Mouse (Mus musculus) telencephalon, adult 2 months (tissue): ENCODE measurements around the gene Adnp.

Experiments used
- DNase-seq: peaks from one replicate; pipeline ENCODE4 v3.0.0-alpha.2; 2011; ENCODE audit warnings: low read depth, low spot score

Adnp gene

GRCm38 (mm10) chr2:168206725-168207644 is at the start of gene Adnp:
Gene Adnp (minus strand): TSS chr2:168207112.
- DNase-seq, result peak; percentile 92

DNA sequence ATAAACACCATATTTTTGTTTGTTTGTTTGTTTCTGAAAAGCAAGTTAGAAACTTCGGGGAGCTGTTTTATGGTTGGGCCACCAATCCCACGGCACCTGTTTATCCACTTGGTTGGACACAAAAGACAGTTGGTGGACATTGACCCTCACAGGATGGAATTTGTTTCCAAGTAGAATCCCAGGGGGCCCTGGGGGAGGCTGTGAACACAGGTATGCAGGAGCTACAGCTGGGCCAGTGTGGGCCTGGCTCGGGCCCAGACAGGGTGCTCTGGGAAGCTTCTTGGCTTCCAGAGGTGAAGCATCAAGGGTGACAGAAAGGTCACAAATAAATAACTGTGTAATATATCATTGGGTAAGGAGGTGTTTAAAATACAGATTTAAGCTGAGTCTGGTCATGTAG is 49.6 kb upstream of the Adnp start:
- no peak for DNase-seq

- DNase-seq, result peak; percentile 51
These were observed 46.9 kb upstream of the Adnp start for GRCm38 (mm10) chr2:168253822-168254221.

GRCm38 (mm10) chr2:168252639-168253292 is 45.9 kb upstream of the Adnp start:
- DNase-seq, result no peak

DNA sequence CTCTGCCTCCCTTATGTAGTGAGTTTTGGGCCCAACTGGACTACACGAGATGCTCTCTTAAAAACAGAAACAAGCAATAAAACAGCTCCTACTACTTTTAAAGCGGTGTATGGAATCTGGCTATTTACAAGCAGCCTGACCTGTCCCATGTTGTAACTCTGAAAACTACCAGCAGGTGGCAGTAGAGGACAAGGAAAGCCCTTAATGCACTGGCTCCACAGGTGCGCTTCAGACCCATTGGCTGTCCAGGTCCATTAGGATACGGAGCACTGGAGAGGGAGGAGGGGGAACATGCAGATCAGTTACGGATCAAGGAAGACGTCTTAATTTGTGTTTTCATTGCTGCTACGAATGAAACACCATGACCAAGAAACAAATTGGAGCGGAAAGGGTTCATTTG is 43.4 kb upstream of the Adnp start:
- DNase-seq, result peak; percentile 58

- DNase-seq, result no peak
These were observed 41.9 kb upstream of the Adnp start for GRCm38 (mm10) chr2:168248856-168249245.

DNA sequence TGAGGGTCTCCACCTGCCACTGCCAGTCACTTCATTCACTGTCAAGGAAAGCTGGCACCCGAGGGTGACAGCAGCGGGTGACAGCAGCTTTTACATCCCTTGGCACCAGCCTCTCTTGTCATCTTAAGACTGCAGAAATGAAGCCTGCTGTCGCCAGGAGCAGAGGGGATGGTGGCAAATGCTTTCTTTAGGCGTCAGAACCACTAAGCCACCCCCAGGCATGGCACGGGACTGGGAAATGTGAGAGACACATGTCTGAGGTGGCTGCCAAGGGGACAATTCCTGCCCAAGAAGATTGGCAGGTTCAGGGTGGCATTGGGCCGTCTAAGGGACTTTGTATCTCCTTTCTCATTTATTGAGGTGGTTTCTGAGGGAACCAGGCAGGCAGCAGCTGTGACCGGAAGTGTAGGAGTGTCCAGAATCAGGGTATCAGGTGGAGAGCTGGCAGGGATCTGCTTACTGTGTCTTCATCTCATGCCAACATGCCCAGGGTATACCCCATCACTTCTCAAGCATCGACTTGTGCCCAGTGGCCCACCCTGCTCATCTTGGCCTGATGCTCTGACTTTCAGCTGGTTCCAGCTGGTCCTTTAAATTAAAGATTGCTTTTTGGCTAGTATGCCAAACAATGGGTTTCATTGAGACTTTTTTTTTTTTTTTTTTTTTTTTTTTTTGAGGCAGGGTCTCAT is 41.4 kb upstream of the Adnp start:
- DNase-seq, result no peak

DNA sequence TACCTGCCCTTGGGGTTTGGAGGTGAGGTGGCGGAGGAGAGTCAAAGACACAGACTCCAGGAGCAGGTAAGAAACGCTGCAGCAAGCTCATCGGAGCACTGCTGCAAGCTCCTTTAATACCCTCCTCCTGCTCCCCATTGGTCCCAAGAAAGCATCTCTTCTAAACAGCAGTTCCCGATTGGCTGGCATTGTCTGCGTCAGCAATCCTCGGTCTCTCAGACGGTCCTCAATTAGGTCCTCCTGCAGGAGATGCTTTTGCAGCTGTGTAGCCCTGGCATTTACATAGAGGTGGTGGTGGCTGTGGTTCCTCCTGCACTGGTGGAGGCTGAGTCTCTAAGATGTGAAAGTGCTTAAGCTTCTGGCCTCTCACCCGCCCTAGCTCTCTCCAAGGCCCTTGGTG is 38.7 kb upstream of the Adnp start:
- DNase-seq, result no peak

DNA sequence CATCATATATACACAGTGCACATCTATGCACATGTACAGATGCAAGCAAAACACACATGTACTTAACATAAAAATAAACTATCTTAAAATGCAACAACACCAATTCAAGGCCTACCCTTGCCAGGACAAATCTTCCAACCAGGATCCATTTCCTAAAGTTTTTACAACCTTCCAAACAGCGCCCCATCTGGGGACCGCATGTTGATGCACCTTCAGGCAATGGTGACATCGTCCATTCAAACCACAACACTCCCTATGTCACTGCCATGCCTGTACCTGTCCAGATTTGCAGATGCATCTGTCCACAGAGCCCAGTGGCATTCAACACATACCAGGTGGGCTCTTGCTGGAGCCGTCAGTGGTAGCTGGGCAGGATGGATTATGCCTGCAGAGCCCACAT is 36.4 kb upstream of the Adnp start:
- no peak for DNase-seq

DNA sequence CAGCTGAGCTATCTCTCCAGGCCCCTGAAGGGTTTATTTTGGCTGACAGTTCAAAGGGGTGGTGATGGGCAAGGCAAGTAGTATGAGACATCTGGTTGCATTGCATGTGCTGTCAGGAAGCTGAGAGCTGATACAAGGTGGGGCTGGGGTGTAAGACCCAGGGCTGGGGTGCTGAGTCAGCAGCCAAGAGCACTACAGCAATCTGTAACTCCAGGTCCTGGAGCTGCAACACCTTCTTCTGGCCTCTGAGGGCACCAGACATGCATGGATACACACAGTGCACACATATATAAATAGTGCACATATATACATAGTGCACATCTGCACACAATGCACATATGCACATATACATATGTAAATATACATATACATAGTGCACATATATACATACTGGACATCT is 35.9 kb upstream of the Adnp start:
- DNase-seq, result no peak

DNA sequence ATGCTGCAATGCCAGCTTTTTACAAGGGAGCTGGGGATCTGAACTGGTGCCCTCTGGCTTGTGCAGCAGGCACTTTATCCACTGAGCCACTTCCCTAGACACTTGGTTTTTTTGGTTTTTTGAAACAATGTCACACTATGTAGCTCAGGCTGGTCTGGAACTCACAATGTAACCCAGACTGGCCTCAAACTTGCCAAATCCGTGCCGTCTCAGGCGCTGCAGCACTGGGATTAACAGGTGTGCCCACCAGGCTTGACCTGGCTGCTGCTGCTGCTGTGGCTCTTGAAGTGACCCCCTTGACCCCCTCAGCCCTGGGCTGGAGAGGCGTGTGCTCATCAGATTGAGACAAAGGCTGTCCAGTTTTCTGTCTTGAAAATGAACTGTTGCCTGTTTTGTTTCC is 31.4 kb upstream of the Adnp start:
- DNase-seq, result no peak

GRCm38 (mm10) chr2:168233286-168233685 is 26.4 kb upstream of the Adnp start:
- no peak for DNase-seq

- no peak for DNase-seq
These were observed 24.5 kb upstream of the Adnp start for GRCm38 (mm10) chr2:168231471-168231829.

DNA sequence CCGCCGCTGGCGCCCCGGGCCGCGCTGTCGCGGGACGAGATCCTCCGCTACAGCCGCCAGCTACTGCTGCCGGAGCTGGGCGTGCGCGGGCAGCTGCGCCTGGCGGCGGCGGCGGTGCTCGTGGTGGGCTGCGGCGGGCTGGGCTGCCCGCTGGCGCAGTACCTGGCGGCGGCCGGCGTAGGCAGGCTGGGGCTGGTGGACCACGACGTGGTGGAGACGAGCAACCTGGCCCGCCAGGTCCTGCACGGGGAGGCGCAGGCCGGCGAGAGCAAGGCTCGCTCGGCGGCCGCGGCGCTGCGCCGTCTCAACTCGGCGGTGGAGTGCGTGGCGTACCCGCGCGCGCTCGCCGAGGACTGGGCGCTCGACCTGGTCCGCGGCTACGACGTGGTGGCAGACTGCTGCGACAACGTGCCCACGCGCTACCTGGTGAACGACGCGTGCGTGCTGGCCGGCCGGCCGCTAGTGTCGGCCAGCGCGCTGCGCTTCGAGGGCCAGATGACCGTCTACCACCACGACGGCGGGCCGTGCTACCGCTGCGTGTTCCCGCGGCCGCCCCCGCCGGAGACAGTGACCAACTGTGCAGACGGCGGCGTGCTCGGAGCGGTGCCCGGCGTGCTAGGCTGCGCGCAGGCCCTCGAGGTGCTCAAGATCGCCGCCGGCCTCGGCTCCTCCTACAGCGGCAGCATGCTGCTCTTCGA is 24.0 kb upstream of the Adnp start:
- DNase-seq, result no peak

GRCm38 (mm10) chr2:168230026-168230728 is 23.3 kb upstream of the Adnp start, which contains the start of the genes Gm20716, Dpm1 and Mocs3:
Gene Gm20716 (minus strand): TSS chr2:168230364.
Gene Dpm1 (minus strand): TSS chr2:168230591.
Gene Mocs3 (plus strand): TSS chr2:168230622.
- DNase-seq, result peak; percentile 92

DNA sequence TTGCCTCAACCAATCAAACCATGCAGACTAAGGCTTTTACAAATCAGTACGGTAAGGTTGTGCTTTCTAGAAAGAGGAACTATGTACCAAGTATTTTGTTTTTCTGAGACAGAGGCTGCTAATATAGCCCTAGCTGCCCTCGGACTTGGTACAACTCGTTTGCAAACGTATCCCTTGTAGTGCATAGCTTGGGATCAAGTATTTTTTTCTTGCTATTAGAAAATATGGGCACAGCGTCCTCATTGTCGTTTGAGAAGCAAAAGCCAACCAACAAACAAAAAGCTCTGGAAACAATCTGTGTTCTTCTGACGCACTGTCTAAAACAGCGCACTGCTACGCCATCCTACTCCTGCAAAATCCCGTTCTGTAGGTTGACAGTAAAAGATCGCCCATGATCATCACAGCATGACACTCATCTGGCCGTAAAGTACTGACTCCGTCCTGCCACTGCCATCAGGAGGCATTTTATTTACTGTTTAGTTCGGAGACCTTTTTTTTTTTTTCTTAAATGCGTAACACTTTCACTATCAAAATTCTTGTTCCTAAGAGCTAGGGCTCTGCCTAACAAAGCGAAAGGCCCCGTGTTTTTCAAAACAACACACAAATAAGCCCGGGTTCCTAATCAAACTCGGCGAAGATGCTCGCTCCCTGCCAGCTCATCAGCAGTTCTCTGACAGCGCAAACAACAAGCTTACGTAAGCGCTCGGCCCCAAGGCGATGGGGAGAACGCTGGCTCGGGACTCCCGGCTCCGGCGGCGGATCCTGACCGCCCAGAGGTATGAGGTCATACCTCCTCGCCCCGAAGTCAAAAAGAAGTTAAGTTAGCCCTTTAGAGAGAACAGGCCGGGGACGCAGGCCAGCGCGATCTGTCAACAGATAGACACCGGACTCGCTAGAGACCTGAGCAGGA is 22.5 kb upstream of the Adnp start:
- no peak for DNase-seq

DNA sequence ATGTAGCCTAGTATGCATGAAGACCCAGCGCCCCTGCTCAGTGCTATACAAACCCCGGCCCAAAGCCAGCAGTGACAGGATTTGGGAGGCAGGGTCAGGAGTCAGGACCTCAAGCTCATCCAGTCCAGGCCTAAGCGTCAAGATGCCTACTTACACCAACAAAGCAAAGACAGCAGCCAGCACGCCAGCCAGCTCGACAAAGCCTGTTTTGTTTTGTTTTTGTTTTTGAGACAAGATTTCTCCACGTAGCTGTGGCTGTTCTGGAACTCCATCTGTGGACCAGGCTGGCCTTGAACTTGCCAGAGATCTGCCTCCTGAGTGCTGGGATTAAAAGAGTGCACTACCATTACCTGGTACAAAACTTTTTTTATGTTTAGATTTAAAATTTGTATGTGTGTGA is 16.4 kb upstream of the Adnp start:
- no peak for DNase-seq

GRCm38 (mm10) chr2:168213788-168214397 is 7.0 kb upstream of the Adnp start:
- no peak for DNase-seq

- no peak for DNase-seq
These were observed 971 bp upstream of the Adnp start for GRCm38 (mm10) chr2:168207883-168208282.
